Mouse (Mus musculus) adrenal gland, postnatal 4 days (tissue): ENCODE results near the gene Ankfn1. TPM values are rescaled to one million over a fixed set of nuclear protein-coding genes. Genes with fewer than 3 reads are reported as not detected.

Experiments
- DNase-seq, 2 experiments: peaks; one replicate each; pipeline ENCODE4 v3.0.0; 2021 to 2022; ENCODE audit warnings: low spot score in 2 of 2, mixed read lengths in 2 of 2
- total RNA-seq, 2 experiments: library from RNA; stranded (reverse); gene quantifications; 2 replicates each; pipeline ENCODE4 v1.2.3; 2021

Ankfn1 gene
- total RNA-seq, 2 experiments from 2014 or later: 1.7 to 1.8 TPM

GRCm38 (mm10) chr11:89693686-89694085, 83.8 kb downstream of the Ankfn1 start:
- no peak for DNase-seq

DNA sequence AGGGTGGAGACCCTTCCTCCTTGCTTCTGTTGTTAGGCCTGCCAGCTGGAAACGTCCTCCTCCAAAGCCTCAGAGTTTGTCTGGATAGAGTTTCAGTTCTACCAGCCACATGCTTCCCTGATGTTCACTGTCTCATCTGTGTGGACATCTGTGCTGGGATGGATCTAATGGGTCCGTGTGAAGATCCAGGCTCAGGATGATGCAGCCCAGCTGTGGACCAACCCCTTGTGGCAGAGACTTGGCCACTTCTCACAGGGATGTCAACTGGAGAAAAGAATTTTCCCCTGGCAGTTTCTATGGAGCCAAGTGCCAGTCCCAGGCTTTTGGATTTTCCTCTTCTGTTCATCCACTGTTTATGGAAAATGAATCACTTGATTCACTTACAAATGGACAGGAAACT, 100.5 kb downstream of the Ankfn1 start:
- DNase-seq: no peak

DNA sequence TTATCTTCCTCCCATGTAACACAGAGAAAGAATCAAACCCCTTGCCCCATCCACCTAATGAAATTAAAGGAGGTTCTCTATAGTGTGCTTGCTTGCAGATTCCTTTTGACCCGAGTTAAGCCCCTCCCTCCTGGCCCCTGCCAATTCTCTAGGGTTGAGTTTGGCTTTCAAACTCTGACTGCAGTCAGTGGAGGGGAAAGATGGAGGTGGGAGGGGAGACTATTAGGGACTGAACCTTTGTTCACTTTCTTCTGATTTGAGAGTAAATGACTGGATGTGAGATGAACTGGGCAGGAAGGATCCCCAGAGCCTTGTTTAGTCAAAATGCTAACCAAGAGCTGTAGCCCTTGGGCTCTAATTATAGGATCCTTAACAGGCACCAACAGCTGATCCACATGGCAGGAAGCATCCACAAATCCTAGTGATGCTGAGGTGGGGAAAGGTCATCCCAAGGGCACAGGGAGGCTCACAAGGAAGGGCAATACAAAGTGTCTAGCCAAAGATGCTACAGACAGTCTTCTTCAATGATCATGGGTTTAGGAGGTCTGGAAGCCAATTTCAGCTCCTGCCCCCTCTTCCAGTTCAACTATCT, 103.4 kb downstream of the Ankfn1 start:
- no peak for DNase-seq

GRCm38 (mm10) chr11:89672510-89673085, 104.9 kb downstream of the Ankfn1 start:
- DNase-seq: no peak

DNA sequence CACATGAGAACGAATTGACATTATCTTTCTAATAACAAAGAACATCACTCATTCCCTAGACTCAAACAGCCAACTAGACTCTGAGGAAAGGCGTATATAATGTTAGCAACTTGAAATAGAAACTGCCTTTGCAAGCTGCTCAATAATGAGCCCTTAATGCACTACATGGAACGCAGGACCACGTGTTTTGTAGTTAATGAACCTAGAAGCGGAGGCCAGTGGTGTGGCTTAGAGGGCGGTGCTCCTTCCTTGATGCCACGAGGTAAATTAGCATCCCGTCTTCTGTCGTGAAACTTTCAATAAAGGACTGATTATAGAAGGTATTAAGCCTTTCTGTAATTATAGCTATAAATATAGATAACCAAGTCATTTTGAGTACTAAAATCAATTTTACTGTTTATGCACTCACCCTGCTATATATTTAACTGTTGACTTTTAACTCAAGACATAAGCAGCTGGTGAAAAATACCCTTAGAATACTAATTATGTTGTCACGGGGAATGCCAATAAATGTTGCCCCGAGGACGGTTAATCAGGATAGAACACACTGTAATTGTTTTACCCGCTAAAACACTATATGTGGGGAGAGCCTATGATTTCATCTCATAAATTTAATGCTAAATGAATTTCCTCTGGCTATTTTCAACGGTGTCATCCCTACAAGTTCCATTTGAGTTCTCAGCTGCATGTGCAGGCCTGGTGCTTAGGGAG, 112.1 kb downstream of the Ankfn1 start:
- DNase-seq: no peak

GRCm38 (mm10) chr11:89659048-89659447, 118.4 kb downstream of the Ankfn1 start:
- DNase-seq: no peak

GRCm38 (mm10) chr11:89656556-89656955, 120.9 kb downstream of the Ankfn1 start:
- DNase-seq: no peak

- DNase-seq: no peak
Observed at GRCm38 (mm10) chr11:89635740-89636139, 141.7 kb downstream of the Ankfn1 start.

GRCm38 (mm10) chr11:89631315-89631714, 146.1 kb downstream of the Ankfn1 start:
- DNase-seq: no peak

DNA sequence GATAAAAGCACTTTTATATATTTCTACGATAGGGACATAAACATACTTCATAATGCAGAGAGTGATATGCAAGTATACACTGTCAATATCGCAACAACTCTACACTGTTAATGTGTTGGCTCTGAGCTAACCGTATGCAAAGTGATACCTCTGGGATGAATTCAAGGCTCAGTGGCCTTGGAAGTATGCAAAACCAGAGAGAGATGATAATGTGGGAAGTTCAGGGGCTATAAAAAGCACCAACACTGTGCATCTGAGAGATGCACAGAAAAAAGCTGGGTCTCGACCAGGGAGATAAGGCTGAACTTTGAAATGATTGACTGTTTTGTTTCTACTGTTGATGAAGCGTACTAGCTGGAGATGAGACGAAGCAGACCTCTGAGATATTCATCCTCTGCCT, 148.9 kb downstream of the Ankfn1 start:
- no peak for DNase-seq

DNA sequence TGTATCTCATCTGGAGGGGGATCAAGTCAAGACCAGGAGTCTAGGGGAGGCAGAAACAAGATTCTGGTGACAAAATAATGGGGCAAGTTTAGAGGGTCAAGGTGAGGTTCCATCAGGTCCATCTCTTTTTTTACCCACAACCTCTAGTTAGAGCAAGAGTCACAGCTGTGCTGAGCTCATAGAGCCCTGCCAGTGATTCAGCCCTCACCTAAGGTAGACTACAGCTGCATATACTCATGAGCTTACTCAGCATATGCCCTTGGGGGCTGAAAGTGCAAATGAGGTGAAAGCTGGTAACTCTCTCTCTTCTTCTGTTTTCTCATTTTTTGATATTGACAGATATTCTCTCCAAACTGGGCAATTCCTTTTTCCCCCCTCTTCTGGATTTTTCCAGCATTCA, 150.2 kb downstream of the Ankfn1 start:
- DNase-seq: no peak

DNA sequence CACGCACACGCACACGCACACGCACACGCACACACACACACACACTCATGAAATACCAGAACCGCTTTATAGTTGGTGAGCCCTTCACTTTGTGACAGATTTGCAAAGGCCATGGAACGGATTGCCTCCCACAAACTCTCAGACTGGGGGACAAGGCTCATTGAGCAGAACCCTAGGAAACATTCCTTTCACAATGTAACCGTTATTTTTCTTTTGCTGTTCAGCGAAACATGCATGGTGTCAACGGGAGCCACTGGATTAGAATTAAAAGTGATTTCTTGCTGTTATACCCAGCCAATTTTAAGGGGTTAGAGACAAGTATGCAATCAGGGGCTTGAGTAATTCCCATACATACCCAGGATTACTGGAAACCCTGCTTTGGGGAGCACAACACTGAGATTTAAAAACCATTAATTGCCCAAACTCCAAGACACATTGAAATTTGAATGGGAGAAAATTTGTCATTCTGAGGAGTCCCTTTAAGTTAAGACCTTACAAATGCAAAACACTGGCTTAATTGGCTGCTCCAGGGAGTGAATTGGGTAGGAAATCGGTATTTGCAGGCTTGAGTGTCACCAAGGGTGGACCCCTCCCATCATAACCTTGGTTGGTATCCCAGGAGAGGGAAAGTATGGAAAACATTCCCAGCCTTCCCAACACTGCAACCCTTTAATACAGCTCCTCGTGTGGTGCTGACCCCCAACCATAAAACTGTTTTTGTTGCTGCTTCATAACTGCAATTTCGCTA, 153.6 kb downstream of the Ankfn1 start:
- no peak for DNase-seq

- no peak for DNase-seq
Observed at GRCm38 (mm10) chr11:89619955-89620354, 157.5 kb downstream of the Ankfn1 start.

DNA sequence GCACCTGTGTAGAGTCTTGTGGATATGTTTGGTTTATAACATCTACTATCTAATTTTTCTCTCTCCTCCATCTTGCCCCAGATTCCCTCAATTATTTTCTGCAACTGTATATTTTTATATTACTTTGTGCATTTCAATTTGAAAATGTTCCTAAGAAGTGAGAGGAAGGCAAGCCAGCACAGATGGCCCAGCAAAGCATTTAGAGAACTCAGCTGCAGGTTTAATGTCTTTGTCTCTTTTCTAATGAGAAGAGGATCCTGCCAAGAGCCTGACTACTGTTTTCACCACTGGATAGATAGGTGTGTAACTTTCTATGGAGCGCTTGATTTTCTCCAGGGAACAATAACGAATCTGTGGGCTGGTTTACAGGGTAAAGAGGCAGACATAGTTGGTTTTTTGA, 161.6 kb downstream of the Ankfn1 start:
- DNase-seq: no peak

DNA sequence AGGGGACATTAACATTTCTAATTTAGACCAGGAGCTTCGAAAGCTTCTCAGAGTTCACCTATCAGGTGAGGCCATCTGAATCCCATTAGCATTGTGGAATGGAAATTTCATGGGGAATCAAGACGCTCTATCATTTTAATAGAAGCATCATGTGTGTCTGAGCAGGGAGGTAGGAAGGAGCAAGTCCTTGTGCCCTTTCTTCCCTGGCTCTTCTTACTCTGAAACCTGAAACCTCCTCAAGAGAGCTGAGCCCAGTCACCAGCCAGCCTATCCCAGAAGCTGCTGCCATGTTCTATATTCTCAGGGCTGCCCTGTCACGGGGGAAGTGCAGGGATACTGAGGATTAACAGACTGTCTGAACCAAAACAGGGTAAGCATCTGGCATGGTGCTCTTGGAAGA, 165.9 kb downstream of the Ankfn1 start:
- DNase-seq: no peak

GRCm38 (mm10) chr11:89608071-89608470, 169.4 kb downstream of the Ankfn1 start:
- DNase-seq: no peak

DNA sequence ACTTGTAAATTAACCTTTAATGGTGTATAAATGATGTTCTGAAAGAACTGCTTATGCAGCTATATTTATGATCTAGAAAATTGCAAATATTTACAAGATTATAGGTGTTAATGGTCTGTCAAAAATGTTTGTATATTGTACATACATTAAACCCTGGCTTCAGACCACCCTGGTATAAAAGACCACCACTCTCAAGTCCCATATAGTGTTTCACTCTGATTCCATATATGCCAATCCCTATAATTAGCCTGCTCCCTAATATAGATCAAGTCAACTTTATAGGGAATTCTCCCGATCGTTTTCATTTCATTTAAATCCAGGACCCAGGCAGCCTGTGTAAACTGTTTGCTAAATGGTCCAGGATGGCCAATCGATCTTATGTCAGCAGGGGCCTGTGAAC, 170.2 kb downstream of the Ankfn1 start:
- DNase-seq: no peak

DNA sequence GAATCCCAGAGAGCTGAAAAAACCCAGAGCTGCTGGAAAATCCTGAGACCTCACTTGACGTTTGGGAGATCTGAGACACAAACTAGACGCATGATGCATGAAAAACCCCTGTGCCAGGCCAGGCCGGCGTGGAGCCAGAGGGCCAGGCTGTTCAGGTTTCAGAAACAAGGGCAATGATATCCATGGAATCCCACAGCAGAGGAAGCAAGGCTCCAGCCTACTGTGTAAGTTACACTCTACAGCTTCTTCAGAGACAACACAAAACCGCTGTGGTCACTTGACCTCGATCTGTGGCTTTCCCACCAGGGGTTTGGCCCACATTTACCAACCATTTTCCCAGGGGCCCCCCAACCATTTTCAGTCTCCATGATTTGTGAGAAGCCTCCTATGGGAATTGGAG, 171.1 kb downstream of the Ankfn1 start:
- DNase-seq: no peak

- DNase-seq: no peak
Observed at GRCm38 (mm10) chr11:89602966-89603365, 174.5 kb downstream of the Ankfn1 start.

DNA sequence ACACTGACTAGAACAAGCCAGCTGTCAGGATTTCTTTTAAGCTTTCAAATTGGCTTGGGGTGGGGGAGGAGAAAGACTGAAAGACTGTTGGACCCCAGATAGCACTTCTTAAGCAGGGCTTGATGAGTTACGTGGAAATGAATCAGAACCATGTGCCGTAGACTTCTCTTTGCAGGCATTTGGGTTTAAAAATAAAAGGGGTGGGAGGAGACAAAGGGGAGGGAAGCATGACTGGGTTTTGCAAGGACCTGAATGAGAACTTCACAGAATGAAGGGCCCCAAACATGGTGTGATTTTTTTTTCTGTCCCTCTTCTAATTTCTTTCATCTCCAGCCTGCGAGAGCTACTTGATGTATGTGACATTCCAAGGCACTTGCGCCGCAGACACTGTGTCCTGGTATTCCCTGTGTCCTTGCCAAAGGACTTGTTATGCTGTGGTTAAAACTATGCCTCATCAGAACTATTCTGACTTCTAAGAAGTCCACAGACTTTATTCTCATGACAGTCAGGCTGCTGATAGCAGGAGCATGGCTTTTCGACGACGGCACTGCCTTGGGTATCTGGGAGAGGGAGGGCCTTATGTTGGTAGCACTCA, 176.4 kb downstream of the Ankfn1 start:
- no peak for DNase-seq

DNA sequence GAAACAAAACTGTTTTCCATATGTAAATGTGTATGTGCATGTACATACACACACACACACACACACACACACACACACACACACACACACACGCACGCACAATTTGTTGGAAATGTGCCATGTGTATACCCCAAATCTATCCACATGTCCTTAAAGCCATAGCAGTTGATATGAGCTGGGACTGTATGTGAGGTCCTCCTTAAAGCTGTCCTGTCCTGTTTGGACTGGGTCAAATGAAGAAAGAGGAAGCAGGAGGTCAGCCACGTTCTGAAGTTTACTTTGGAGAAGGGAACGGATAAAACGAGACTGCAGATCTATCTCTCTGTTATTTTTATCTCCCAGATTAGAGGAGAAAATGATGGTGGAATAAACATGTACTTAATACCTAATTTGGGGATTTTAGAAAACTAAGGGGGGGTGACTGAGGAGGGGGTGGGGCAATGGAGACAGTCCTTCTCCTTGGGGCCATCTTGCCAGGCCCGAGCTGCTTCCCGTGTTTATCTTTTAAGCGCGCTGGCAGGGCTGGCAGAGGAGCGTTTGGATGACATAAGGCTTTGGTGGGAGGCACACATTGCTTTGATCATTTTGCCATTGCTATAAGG, 187.1 kb downstream of the Ankfn1 start:
- no peak for DNase-seq
